Mouse (Mus musculus): Measurements from ENCODE around the gene Fam214b.

- TF ChIP-seq CTCF (IDR thresholded peaks at IDR 0.05; ENCODE audit: insufficient read depth, low read depth, low read length), result no peak
- TF ChIP-seq POLR2A (IDR thresholded peaks at IDR 0.05; ENCODE audit: insufficient read depth, low read depth, low read length), result no peak
Observed at GRCm38 (mm10) chr4:43047231-43047630, 1.2 kb upstream of the Fam214b start.
